12 mouse cellular contexts compared by ENCODE assay signal in the genomic region with DNA sequence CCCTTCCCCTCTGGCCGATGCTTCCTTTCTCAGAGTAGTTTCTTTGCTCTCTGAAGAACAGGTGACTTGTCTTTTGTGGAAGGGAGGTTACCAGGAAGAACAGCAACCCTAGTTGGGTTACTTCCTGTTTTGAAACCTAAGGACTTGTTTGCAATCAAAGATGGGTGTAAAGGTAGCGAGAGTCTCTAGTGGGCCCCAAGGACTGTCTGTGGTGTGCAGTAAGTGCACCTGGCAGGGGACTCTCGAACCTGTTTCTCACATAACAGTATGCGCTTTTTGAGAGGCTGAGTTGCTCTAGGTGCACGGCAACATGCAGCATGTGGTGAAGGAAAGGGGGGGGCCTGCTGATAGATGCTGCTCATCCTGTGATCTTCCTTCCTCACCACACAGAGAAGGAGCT. TPM values are rescaled to one million over a fixed set of nuclear protein-coding genes. Genes with fewer than 3 reads are reported as not detected.
DNase-seq lines count a peak whose midpoint lies in the region; ATAC-seq and TF ChIP-seq lines count a peak whose summit lies in the region.
"Had no signal": no experiment of that assay in that cellular context is flagged by ENCODE, and none has a peak within 500 bp of the region (broad histone marks: within the 10 kb centered on the region; RNA-seq: fewer than 3 reads in every experiment).

No protein-coding gene starts in this region.

- TF ChIP-seq CTCF in MEL (IDR thresholded peaks at IDR 0.05 in 2 of 3, conservative IDR thresholded peaks at IDR 0.05 in 1 of 3; ENCODE audit: control insufficient read depth in 1 of 3, insufficient read depth in 1 of 3, low read depth in 2 of 3, low read length in 3 of 3, poor library complexity in 1 of 3, severe bottlenecking in 1 of 3): no peak

- TF ChIP-seq RAD21 in MEL (IDR thresholded peaks at IDR 0.05; ENCODE audit: low read depth, low read length): no peak

- H3K9me3 ChIP-seq in kidney, embryonic 15.5 days (replicated peaks): no peaks in the 10 kb centered on the region
- H3K9me3 ChIP-seq in MEL (replicated peaks; ENCODE audit: insufficient read depth, low read length): no peaks in the 10 kb centered on the region
- no peaks in the 10 kb centered on the region for H3K9me3 ChIP-seq in liver, embryonic 11.5 days (ENCODE audit: control insufficient read depth, low read length)
- no peaks in the 10 kb centered on the region for H3K9me3 ChIP-seq in forebrain, embryonic 16.5 days (ENCODE audit: control insufficient read depth, low read length)

- no peak for TF ChIP-seq POLR2A in MEL (IDR thresholded peaks at IDR 0.05; ENCODE audit: control insufficient read depth in 1 of 2, insufficient read depth in 1 of 2, low read depth in 1 of 2, low read length in 2 of 2, poor library complexity in 1 of 2)

- H3K4me1 ChIP-seq in kidney, embryonic 15.5 days: peaks cover 37% of the 10 kb centered on the region
- H3K4me1 ChIP-seq in MEL (ENCODE audit: control insufficient read depth in 1 of 2, insufficient read depth in 2 of 2, low read length in 2 of 2): peaks cover 5 to 21% of the 10 kb centered on the region in 2 experiments
- H3K4me1 ChIP-seq in liver, embryonic 11.5 days (replicated peaks; ENCODE audit: control insufficient read depth, insufficient read depth, low read length): peaks cover 60% of the 10 kb centered on the region
- peaks cover 7% of the 10 kb centered on the region for H3K4me1 ChIP-seq in forebrain, embryonic 16.5 days (replicated peaks; ENCODE audit: control insufficient read depth, insufficient read depth, low read length)

- H3K4me3 ChIP-seq in kidney, embryonic 15.5 days (replicated peaks): no peak overlapping the region
- H3K4me3 ChIP-seq in MEL (ENCODE audit: control insufficient read depth in 1 of 2, insufficient read depth in 1 of 2, low read depth in 2 of 2, low read length in 2 of 2): peak overlapping the region; percentile 9 to 12; a peak in 2 of 4 replicates
- no peak overlapping the region for H3K4me3 ChIP-seq in liver, embryonic 11.5 days (ENCODE audit: low read depth, low read length)
- no peak overlapping the region for H3K4me3 ChIP-seq in forebrain, embryonic 16.5 days (replicated peaks; ENCODE audit: low read length)

- H3K36me3 ChIP-seq in kidney, embryonic 15.5 days: no peaks in the 10 kb centered on the region
- H3K36me3 ChIP-seq in MEL (ENCODE audit: control insufficient read depth in 1 of 2, insufficient read depth in 2 of 2, low read length in 2 of 2): peaks cover 0 to 6% of the 10 kb centered on the region in 2 experiments; a peak in 1 of 4 replicates
- H3K36me3 ChIP-seq in liver, embryonic 11.5 days (ENCODE audit: control insufficient read depth, insufficient read depth, low read length): no peaks in the 10 kb centered on the region
- H3K36me3 ChIP-seq in splenic B cell, adult 2 months (ENCODE audit: control insufficient read depth, insufficient read depth, low read length, poor library complexity, severe bottlenecking): no peaks in the 10 kb centered on the region
- H3K36me3 ChIP-seq in forebrain, embryonic 16.5 days (ENCODE audit: control insufficient read depth, insufficient read depth): no peaks in the 10 kb centered on the region

- H3K27ac ChIP-seq in kidney, embryonic 15.5 days: 0 out of 2 replicates have a peak overlapping the region, but pooled peaks have one; percentile 27
- H3K27ac ChIP-seq in MEL (ENCODE audit: control insufficient read depth, low read depth, low read length): peak overlapping the region; percentile 41
- H3K27ac ChIP-seq in liver, embryonic 11.5 days (ENCODE audit: low read depth, low read length): peak overlapping the region; percentile 89
- H3K27ac ChIP-seq in forebrain, embryonic 16.5 days (ENCODE audit: low read length): no peak overlapping the region

- TF ChIP-seq EP300 in MEL (IDR thresholded peaks at IDR 0.05; ENCODE audit: low read depth in 1 of 2, low read length in 2 of 2): no peak

- H3K79me2 ChIP-seq in MEL (ENCODE audit: control insufficient read depth, insufficient read depth, low read length, poor library complexity): no peaks in the 10 kb centered on the region

- ATAC-seq in kidney, embryonic 15.5 days (replicated peaks; ENCODE audit: low FRiP score): no peak
- ATAC-seq in liver, embryonic 11.5 days (replicated peaks; ENCODE audit: low FRiP score): no peak
- ATAC-seq in forebrain, embryonic 16.5 days: no peak
- ATAC-seq in frontal cortex, adult (ENCODE audit: low TSS enrichment): no peak

- no peak overlapping the region for H3K9ac ChIP-seq in kidney, embryonic 15.5 days
- peak overlapping the region; percentile 9; the same call in 1 of the 2 replicates for H3K9ac ChIP-seq in MEL (ENCODE audit: control insufficient read depth, low read depth, low read length, poor library complexity, severe bottlenecking)
- H3K9ac ChIP-seq in liver, embryonic 11.5 days (ENCODE audit: low read depth, low read length): 0 out of 2 replicates have a peak overlapping the region, but pooled peaks have one; percentile 47
- H3K9ac ChIP-seq in forebrain, embryonic 16.5 days (replicated peaks; ENCODE audit: low read depth, low read length): no peak overlapping the region

- H3K4me2 ChIP-seq in kidney, embryonic 15.5 days: no peak overlapping the region
- H3K4me2 ChIP-seq in liver, embryonic 11.5 days: peak overlapping the region; percentile 35
- H3K4me2 ChIP-seq in forebrain, embryonic 16.5 days (ENCODE audit: low read length): no peak overlapping the region
- H3K4me2 ChIP-seq: midbrain, embryonic 11.5 days had no signal

- WGBS in kidney, embryonic 15.5 days: 81% methylated on average over 5 of the region's 5 CpGs
- WGBS in liver, embryonic 11.5 days: 78% methylated on average over 5 of the region's 5 CpGs
- WGBS in forebrain, embryonic 16.5 days: 94% methylated on average over 5 of the region's 5 CpGs

- H3K27me3 ChIP-seq in kidney, embryonic 15.5 days: no peaks in the 10 kb centered on the region
- no peaks in the 10 kb centered on the region for H3K27me3 ChIP-seq in MEL (ENCODE audit: control insufficient read depth in 1 of 2, insufficient read depth in 2 of 2, low read length in 2 of 2)
- H3K27me3 ChIP-seq in liver, embryonic 11.5 days (replicated peaks; ENCODE audit: control insufficient read depth, insufficient read depth, low read length): no peaks in the 10 kb centered on the region
- H3K27me3 ChIP-seq in splenic B cell, adult 2 months (ENCODE audit: control insufficient read depth, insufficient read depth, low read length, poor library complexity, severe bottlenecking): no peaks in the 10 kb centered on the region
- H3K27me3 ChIP-seq in forebrain, embryonic 16.5 days (replicated peaks; ENCODE audit: control insufficient read depth, insufficient read depth, low read length): no peaks in the 10 kb centered on the region

- no peak for DNase-seq in kidney, adult 11 months
- DNase-seq in MEL (ENCODE audit: low read depth, low spot score): peak; percentile 68
- DNase-seq in liver, embryonic 11.5 days (ENCODE audit: low spot score): no peak
- DNase-seq in splenic B cell, adult 2 months (ENCODE audit: low read depth, low spot score): peak; percentile 34
- no peak for DNase-seq in retina, postnatal 1 day
- DNase-seq: gastrocnemius, postnatal 14 days; lung, adult 18-20 months; spleen, adult 18-20 months had no signal

TF ChIP-seq in MEL, 35 proteins besides CTCF, POLR2A, EP300 and RAD21:
- TF ChIP-seq ELF1 (IDR thresholded peaks at IDR 0.05; ENCODE audit: low read depth, low read length) (peak; percentile 57), TBP (IDR thresholded peaks at IDR 0.05; ENCODE audit: low read depth, low read length) (no peak)

RNA-seq across cellular contexts. Expression of a gene that starts 40.0 kb away (rescaled TPM):
- polyA plus RNA-seq in kidney, embryonic 15.5 days (2015; fragmentation: Nextera tagmentation; extraction: Ambion mirVana): 3.6 and 3.9 TPM in 2 replicates
- 3.4 and 3.8 TPM in 2 replicates for total RNA-seq in MEL (2012; rRNA removed)
- polyA plus RNA-seq in MEL (2012; ENCODE audit: insufficient read depth in 1 of 2, insufficient read length in 2 of 2, low read depth in 1 of 2, low replicate concordance in 2 of 2, missing spikeins in 1 of 2): 1 to 10 TPM in 1 of 2 experiments, not detected in 1; 4.9 TPM
- polyA plus RNA-seq in liver, embryonic 11.5 days (2014; fragmentation: Nextera tagmentation; extraction: Ambion mirVana): 14.4 and 15.8 TPM in 2 replicates
- 20.8 and 21.3 TPM in 2 replicates for polyA plus RNA-seq in forebrain, embryonic 16.5 days (2015; fragmentation: Nextera tagmentation; extraction: Ambion mirVana)

Comparison
In these comparisons a context has a peak if more than half of its experiments do, and no peak if none do; other contexts are left out.
1. H3K4me3 ChIP-seq: peak in MEL (2 of 2); none in kidney, embryonic 15.5 days (single experiment), liver, embryonic 11.5 days (single experiment) and forebrain, embryonic 16.5 days (single experiment).
2. H3K9ac ChIP-seq: peak in MEL (single experiment) and liver, embryonic 11.5 days (single experiment); none in kidney, embryonic 15.5 days (single experiment) and forebrain, embryonic 16.5 days (single experiment).
3. DNase-seq: peak in MEL (single experiment) and splenic B cell, adult 2 months (single experiment); none in kidney, adult 11 months (single experiment), liver, embryonic 11.5 days (single experiment) and retina, postnatal 1 day (single experiment).